Mouse (Mus musculus) limb, embryonic 14.5 days (tissue): ENCODE results near the gene Myo1e. TPM values are rescaled to one million over a fixed set of nuclear protein-coding genes. Genes with fewer than 3 reads are reported as not detected.

Experiments
- ATAC-seq: fragments of 200-750 bp; cut with Nextera tagmentation; 2 replicates; pipeline ENCODE4 v1.8.0; 2017; ENCODE audit warnings: low read depth, moderate number of reproducible peaks, moderate TSS enrichment; ENCODE audit not compliant: low FRiP score
- DNase-seq: peaks from one replicate; pipeline ENCODE4 v3.0.0-alpha.2; 2015; ENCODE audit warnings: low spot score
- H3K27ac ChIP-seq: fragments of 300-500 bp; sonication (generic); replicated peaks from 2 replicates; pipeline ENCODE4 v1.5.1; 2014; ENCODE audit warnings: low read depth, mild to moderate bottlenecking, low read length, moderate library complexity, mixed read lengths
- H3K27me3 ChIP-seq: fragments of 300-500 bp; sonication (generic); 2 replicates; pipeline ENCODE4 v1.6.1; 2014; ENCODE audit warnings: low read length, mixed read lengths; ENCODE audit not compliant: control insufficient read depth, insufficient read depth
- H3K36me3 ChIP-seq: fragments of 300-500 bp; sonication (generic); 2 replicates; pipeline ENCODE4 v1.6.1; 2014; ENCODE audit warnings: mild to moderate bottlenecking, low read length, moderate library complexity, mixed read lengths; ENCODE audit not compliant: control insufficient read depth, insufficient read depth
- H3K4me1 ChIP-seq: fragments of 300-500 bp; sonication (generic); 2 replicates; pipeline ENCODE4 v1.6.1; 2014; ENCODE audit warnings: antibody characterized with exemption, low read length, mixed read lengths; ENCODE audit not compliant: control insufficient read depth, insufficient read depth
- H3K4me2 ChIP-seq: fragments of 300-500 bp; sonication (generic); replicated peaks from 2 replicates; pipeline ENCODE4 v1.6.1; 2014; ENCODE audit warnings: low read depth, mild to moderate bottlenecking, low read length, moderate library complexity; ENCODE audit not compliant: severe bottlenecking
- H3K4me3 ChIP-seq: fragments of 300-500 bp; sonication (generic); replicated peaks from 2 replicates; pipeline ENCODE4 v1.5.1; 2014; ENCODE audit warnings: low read length
- H3K9ac ChIP-seq: fragments of 300-500 bp; sonication (generic); 2 replicates; pipeline ENCODE4 v1.6.1; 2014; ENCODE audit warnings: mild to moderate bottlenecking, low read depth, low read length, moderate library complexity; ENCODE audit not compliant: severe bottlenecking
- H3K9me3 ChIP-seq: fragments of 300-500 bp; sonication (generic); 2 replicates; pipeline ENCODE4 v1.6.1; 2016; ENCODE audit warnings: low read length; ENCODE audit not compliant: control insufficient read depth
- POLR2A ChIP-seq: fragments of 200-500 bp; IDR thresholded peaks from 2 replicates; pipeline ENCODE4 v1.8.0; 2012; ENCODE audit warnings: inconsistent platforms, mild to moderate bottlenecking, moderate library complexity, borderline replicate concordance; ENCODE audit not compliant: insufficient read depth, insufficient read length; ENCODE audit errors: extremely low read depth
- WGBS: fragments of 180-500 bp; shearing (Covaris S2); extraction: QIAGEN DNeasy Blood & Tissue Kit; methylation state at CpG from one replicate; pipeline ENCODE4 v1.1.7; 2014; 5-methylcytosine and 5-hydroxymethylcytosine counted together
- polyA plus RNA-seq, 2 experiments: library from polyadenylated mRNA; depleted of rRNA in 1 of 2; stranded (reverse) in 1 of 2; unstranded in 1 of 2; fragments of >200 nt; fragmentation: Nextera tagmentation in 1 of 2; extraction: Ambion mirVana in 1 of 2; gene quantifications; 2 replicates each; pipeline versions ENCODE4 v1.2.1 to v1.2.3; 2012 to 2014

The Myo1e gene
- polyA plus RNA-seq, 2 experiments = 12.1 to 20.4 TPM

DNA sequence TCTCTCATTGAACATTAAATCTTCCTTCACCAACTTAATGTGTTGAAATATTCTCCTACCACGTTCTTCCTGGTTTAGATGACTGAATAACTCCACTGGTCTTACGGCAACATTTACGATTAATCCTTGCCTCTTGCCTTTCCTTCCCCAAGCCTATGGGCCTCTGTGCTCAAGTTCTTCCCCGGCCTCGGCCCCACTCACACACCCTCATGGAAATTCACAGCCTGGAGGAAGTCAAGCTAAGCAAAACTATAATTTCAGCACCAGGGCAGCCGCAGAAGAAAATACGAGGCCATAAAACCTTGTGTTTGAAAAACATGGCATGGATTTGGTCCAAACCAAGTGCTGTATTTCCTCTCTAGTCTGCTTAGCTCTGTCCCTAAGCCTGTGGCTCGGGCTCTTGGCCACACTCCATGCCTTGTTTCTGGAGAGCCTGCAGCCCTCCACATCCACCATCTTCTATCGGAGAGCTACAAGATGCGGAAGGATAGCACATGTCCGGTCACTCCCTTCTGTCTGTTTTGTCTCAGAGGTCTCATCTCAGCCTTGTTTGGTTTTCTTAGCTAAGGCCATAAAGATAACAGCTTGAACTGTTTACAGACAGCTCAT lies 124.7 kb downstream of the Myo1e start:
- no peaks in the 10 kb centered on the region for H3K9me3 ChIP-seq
- H3K4me3 ChIP-seq = no peak overlapping the region
- H3K36me3 ChIP-seq = peaks cover 30% of the 10 kb centered on the region
- peak; percentile 89 for ATAC-seq
- DNase-seq = peak; percentile 86
- WGBS = 18% methylated on average over 11 of the region's 11 CpGs
- H3K9ac ChIP-seq = no peak overlapping the region
- 0 out of 2 replicates have a peak overlapping the region, but pooled peaks have one; percentile 28 for H3K27ac ChIP-seq
- H3K27me3 ChIP-seq = no peaks in the 10 kb centered on the region
- H3K4me1 ChIP-seq = peaks cover 19% of the 10 kb centered on the region
- no peak for TF ChIP-seq POLR2A
- peak overlapping the region; percentile 33; the same call in 1 of the 2 replicates for H3K4me2 ChIP-seq

DNA sequence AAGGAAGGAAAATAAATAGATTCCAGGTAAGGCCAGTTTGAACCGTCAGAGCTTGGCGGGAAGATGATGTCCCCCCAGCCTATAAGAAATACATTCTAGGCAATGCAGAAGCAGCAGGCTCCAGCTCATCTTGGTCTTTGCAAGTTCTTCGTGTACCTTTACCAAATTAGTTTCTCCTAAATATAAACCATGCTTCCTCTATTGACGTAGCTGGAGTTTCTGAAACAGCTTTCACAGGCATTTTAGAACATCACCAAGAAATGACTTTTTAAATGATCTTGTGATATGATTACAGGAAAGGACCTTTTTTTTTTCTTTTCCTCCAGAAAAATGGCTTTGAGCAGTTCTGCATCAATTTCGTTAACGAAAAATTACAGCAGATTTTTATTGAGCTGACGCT lies 131.2 kb downstream of the Myo1e start:
- Histone ChIP-seq H3K36me3 (peaks cover 71% of the 10 kb centered on the region), H3K9me3 (no peaks in the 10 kb centered on the region), H3K9ac (no peak overlapping the region), H3K27me3 (no peaks in the 10 kb centered on the region), H3K4me2 (no peak overlapping the region), H3K27ac (no peak overlapping the region), H3K4me3 (no peak overlapping the region), H3K4me1 (no peaks in the 10 kb centered on the region)
- DNase-seq (no peak), ATAC-seq (no peak)
- TF ChIP-seq POLR2A = no peak
- WGBS = 84% methylated on average over 7 of the region's 7 CpGs

DNA sequence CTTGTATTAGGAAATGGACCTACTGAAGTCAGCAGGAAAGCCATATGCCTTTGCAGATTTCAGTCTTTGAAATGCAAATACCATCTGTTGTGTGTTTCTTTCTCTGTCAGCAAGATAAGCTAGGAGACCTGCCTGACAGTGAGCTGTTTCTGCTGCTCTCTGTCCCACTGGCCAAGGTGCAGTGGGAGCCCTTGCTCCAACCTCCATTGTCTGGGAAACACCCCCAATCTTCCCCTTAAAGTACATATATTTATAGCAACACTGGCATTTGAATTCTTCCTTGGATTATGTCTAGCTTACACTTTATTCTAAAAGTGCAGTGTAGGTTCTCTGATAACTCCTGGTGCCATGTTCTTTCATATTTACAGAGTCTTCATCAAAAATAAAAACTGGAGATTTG lies 131.7 kb downstream of the Myo1e start:
- Histone ChIP-seq H3K9ac (no peak overlapping the region), H3K27ac (no peak overlapping the region), H3K9me3 (no peaks in the 10 kb centered on the region), H3K27me3 (no peaks in the 10 kb centered on the region), H3K4me3 (no peak overlapping the region), H3K4me1 (no peaks in the 10 kb centered on the region), H3K4me2 (no peak overlapping the region), H3K36me3 (peaks cover 76% of the 10 kb centered on the region)
- TF ChIP-seq POLR2A = no peak
- DNase-seq (no peak), ATAC-seq (no peak)

DNA sequence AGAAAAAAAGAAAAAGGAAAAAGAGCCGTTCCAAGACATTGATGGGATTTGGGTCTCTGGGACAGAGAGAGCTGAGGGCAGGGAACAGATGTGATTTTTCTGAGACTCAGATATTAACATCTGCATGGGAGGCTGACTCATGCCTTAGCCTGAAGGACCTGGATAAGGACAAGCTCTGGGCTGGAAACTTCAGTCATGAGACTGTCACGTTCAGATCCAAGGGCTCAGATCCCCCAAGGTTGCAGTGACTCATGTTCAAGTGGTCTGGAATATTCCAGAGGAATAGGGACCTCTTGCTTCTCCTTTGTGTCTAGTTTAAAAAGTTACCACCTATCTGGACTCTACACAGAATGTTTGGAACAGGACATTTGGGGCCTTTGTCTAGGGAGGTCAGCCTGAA lies 142.1 kb downstream of the Myo1e start:
- no peak for DNase-seq
- no peak overlapping the region for H3K4me3 ChIP-seq
- H3K4me1 ChIP-seq = no peaks in the 10 kb centered on the region
- no peaks in the 10 kb centered on the region for H3K27me3 ChIP-seq
- no peak overlapping the region for H3K9ac ChIP-seq
- ATAC-seq = no peak
- peaks cover 46% of the 10 kb centered on the region for H3K36me3 ChIP-seq
- no peaks in the 10 kb centered on the region for H3K9me3 ChIP-seq
- TF ChIP-seq POLR2A = no peak
- H3K27ac ChIP-seq = no peak overlapping the region
- H3K4me2 ChIP-seq = no peak overlapping the region
- WGBS = 92% methylated on average over 2 of the region's 2 CpGs

DNA sequence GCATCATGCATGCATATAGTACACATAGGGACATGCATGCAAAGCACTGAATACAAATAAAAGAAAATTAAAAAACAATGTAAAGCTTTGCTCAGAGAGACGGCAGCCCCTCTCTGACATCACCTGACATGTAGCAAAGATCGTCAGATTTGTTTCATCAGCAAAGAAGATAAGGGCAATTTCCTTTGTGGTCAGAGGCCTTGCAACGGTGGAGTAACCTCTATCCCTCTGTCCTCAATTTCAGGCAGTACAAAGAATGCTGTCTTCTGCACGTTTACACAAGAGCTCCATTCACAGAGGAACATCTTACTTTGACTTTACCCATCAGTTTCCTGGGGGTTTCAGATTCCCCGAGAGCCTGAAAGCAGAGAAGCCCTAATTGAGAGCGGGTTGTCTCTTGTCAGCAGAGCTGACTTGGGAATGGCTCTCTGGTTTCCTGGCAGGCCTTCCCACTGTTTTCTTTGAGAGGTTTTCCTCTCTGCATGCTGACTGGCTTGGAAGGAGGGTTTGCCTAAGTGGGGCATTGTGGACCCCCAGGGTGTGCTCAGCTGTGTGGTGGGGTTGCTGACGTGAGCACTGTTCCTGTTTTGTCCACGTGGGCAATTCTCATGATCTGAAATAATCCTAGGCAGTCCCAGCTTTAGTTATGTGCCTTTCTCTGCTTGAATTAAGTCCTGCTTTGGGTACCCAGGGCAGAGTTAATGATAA lies 144.6 kb downstream of the Myo1e start:
- no peak overlapping the region for H3K4me2 ChIP-seq
- no peak for ATAC-seq
- H3K4me3 ChIP-seq = no peak overlapping the region
- DNase-seq = no peak
- 49% methylated on average over 8 of the region's 8 CpGs for WGBS
- TF ChIP-seq POLR2A = no peak
- H3K27me3 ChIP-seq = no peaks in the 10 kb centered on the region
- no peak overlapping the region for H3K9ac ChIP-seq
- no peak overlapping the region for H3K27ac ChIP-seq
- H3K9me3 ChIP-seq = no peaks in the 10 kb centered on the region
- H3K4me1 ChIP-seq = peaks cover 2% of the 10 kb centered on the region; the same call in 1 of the 2 replicates
- peaks cover 53% of the 10 kb centered on the region for H3K36me3 ChIP-seq
